Mouse (Mus musculus): Measurements from ENCODE around the gene Agap3. TPM values are rescaled to one million over a fixed set of nuclear protein-coding genes. Genes with fewer than 3 reads are reported as not detected.

Agap3 gene
- total RNA-seq (2021) = 100 to 1,000 TPM; 507 to 566 TPM

GRCm38 (mm10) chr5:24452030-24452690 lies at the start of gene Agap3:
Gene Agap3, plus strand, starts transcription at chr5:24452177.
- intact Hi-C loops (cut with DNase I) = no loop called here

GRCm38 (mm10) chr5:24404594-24405360 lies 47.2 kb upstream of the Agap3 start:
- intact Hi-C loops (cut with DNase I) = loop anchor here (1.0 kb wide), 1 partner anchor 9 kb away; the partner anchor contains the start of gene Asic3
- DNase-seq (ENCODE audit: low spot score in 2 of 2) = no peak

More at GRCm38 (mm10) chr5:24452030-24452690, at the start of gene Agap3:
- peak; percentile 45 to 54 for DNase-seq (ENCODE audit: low spot score in 2 of 2)

- no peak for DNase-seq (ENCODE audit: low spot score in 2 of 2)
- intact Hi-C loops (cut with DNase I) = loop anchor here (1.0 kb wide), 1 partner anchor 8 kb away; the partner anchor contains the start of gene Asic3
Measured at GRCm38 (mm10) chr5:24405389-24405876, 46.5 kb upstream of the Agap3 start.

- no peak for DNase-seq (ENCODE audit: low spot score in 2 of 2)
- intact Hi-C loops (cut with DNase I) = no loop called here
Measured at GRCm38 (mm10) chr5:24408651-24409050, 43.3 kb upstream of the Agap3 start.

GRCm38 (mm10) chr5:24409466-24409865 lies 42.5 kb upstream of the Agap3 start:
- intact Hi-C loops (cut with DNase I) = no loop called here

GRCm38 (mm10) chr5:24412063-24412462 lies 39.9 kb upstream of the Agap3 start:
- DNase-seq (ENCODE audit: low spot score in 2 of 2) = no peak
- intact Hi-C loops (cut with DNase I) = no loop called here

More at GRCm38 (mm10) chr5:24409466-24409865, 42.5 kb upstream of the Agap3 start:
- DNase-seq (ENCODE audit: low spot score in 2 of 2) = no peak

GRCm38 (mm10) chr5:24413042-24413693 lies 38.8 kb upstream of the Agap3 start, which contains the start of gene Asic3:
Gene Asic3, plus strand, starts transcription at chr5:24413392.
- no peak for DNase-seq (ENCODE audit: low spot score in 2 of 2)
- intact Hi-C loops (cut with DNase I) = loop anchor here (1.0 kb wide), 1 partner anchor 8 kb away; no protein-coding TSS in a partner anchor

- intact Hi-C loops (cut with DNase I) = loop anchor here (1.0 kb wide), 1 partner anchor 9 kb away; no protein-coding TSS in a partner anchor
- DNase-seq (ENCODE audit: low spot score in 2 of 2) = no peak
Measured at GRCm38 (mm10) chr5:24413938-24414337, 38.0 kb upstream of the Agap3 start.

GRCm38 (mm10) chr5:24416222-24416736 lies 35.7 kb upstream of the Agap3 start:
- peak; percentile 42 to 68 for DNase-seq (ENCODE audit: low spot score in 2 of 2)
- intact Hi-C loops (cut with DNase I) = loop anchor here (1.0 kb wide), 1 partner anchor 55 kb away; no protein-coding TSS in a partner anchor

GRCm38 (mm10) chr5:24417587-24417986 lies 34.4 kb upstream of the Agap3 start:
- intact Hi-C loops (cut with DNase I) = no loop called here
- no peak for DNase-seq (ENCODE audit: low spot score in 2 of 2)

GRCm38 (mm10) chr5:24420381-24420780 lies 31.6 kb upstream of the Agap3 start:
- DNase-seq (ENCODE audit: low spot score in 2 of 2) = no peak
- intact Hi-C loops (cut with DNase I) = no loop called here

- intact Hi-C loops (cut with DNase I) = loop anchor here (1.0 kb wide), 1 partner anchor 25 kb away; no protein-coding TSS in a partner anchor
Measured at GRCm38 (mm10) chr5:24423129-24424003, 28.6 kb upstream of the Agap3 start, which contains the start of the genes Cdk5 and Slc4a2. Gene Cdk5, minus strand, starts transcription at chr5:24423530. Gene Slc4a2, plus strand, starts transcription at chr5:24423837.

GRCm38 (mm10) chr5:24424004-24424781 lies 27.8 kb upstream of the Agap3 start:
- intact Hi-C loops (cut with DNase I) = no loop called here
- no peak for DNase-seq (ENCODE audit: low spot score in 2 of 2)

More at GRCm38 (mm10) chr5:24423129-24424003, 28.6 kb upstream of the Agap3 start, which contains the start of the genes Cdk5 and Slc4a2:
- DNase-seq (ENCODE audit: low spot score in 2 of 2) = peak; percentile 99 to 100

GRCm38 (mm10) chr5:24424861-24425411 lies 27.0 kb upstream of the Agap3 start:
- peak; percentile 69 to 80 for DNase-seq (ENCODE audit: low spot score in 2 of 2)
- intact Hi-C loops (cut with DNase I) = loop anchor here (1.0 kb wide), 1 partner anchor 26 kb away; no protein-coding TSS in a partner anchor

GRCm38 (mm10) chr5:24425421-24426036 lies 26.4 kb upstream of the Agap3 start:
- DNase-seq (ENCODE audit: low spot score in 2 of 2) = no peak
- intact Hi-C loops (cut with DNase I) = loop anchor here (1.0 kb wide), 1 partner anchor 26 kb away; no protein-coding TSS in a partner anchor

- intact Hi-C loops (cut with DNase I) = no loop called here
- no peak for DNase-seq (ENCODE audit: low spot score in 2 of 2)
Measured at GRCm38 (mm10) chr5:24426037-24426432, 25.9 kb upstream of the Agap3 start.
